Mouse (Mus musculus): Measurements from ENCODE around the gene Gm17304. TPM values are rescaled to one million over a fixed set of nuclear protein-coding genes. Genes with fewer than 3 reads are reported as not detected.

Gene Gm17304
- not detected in 2 replicates for polyA plus RNA-seq (2015; fragmentation: Nextera tagmentation; extraction: Ambion mirVana)

- no peak for ATAC-seq (ENCODE audit: low FRiP score)
- Histone ChIP-seq H3K4me1 (replicated peaks) (no peaks in the 10 kb centered on the region; the same call in 1 of the 2 replicates), H3K27ac (no peak within 1 kb of the TSS), H3K27me3 (no peaks in the 10 kb centered on the region), H3K9me3 (no peaks in the 10 kb centered on the region), H3K36me3 (peaks cover 12% of the 10 kb centered on the region), H3K9ac (no peak within 1 kb of the TSS), H3K4me2 (no peak within 1 kb of the TSS), H3K4me3 (no peak within 1 kb of the TSS)
- WGBS, result 88% methylated on average over 4 of the region's 4 CpGs
These were observed at the start of gene Gm17304 for GRCm38 (mm10) chr5:106608798-106609197. Gene Gm17304, plus strand, starts transcription at chr5:106609098.

- peak overlapping the region; percentile 1 for H3K27ac ChIP-seq
- WGBS, result 2% methylated on average over 39 of the region's 40 CpGs
- peak overlapping the region; percentile 65 for H3K4me2 ChIP-seq
- peak; percentile 62 for ATAC-seq (ENCODE audit: low FRiP score)
- H3K36me3 ChIP-seq, result no peaks in the 10 kb centered on the region
- peaks cover 94% of the 10 kb centered on the region for H3K27me3 ChIP-seq
- peaks cover 46% of the 10 kb centered on the region for H3K4me1 ChIP-seq (replicated peaks)
- no peaks in the 10 kb centered on the region for H3K9me3 ChIP-seq
- peak overlapping the region; percentile 33 for H3K4me3 ChIP-seq
- peak overlapping the region; percentile 62 for H3K9ac ChIP-seq
These were observed 48.0 kb upstream of the Gm17304 start for GRCm38 (mm10) chr5:106560631-106561498.

- WGBS, result 15% methylated on average over 8 of the region's 8 CpGs
- Histone ChIP-seq H3K4me1 (replicated peaks) (peaks cover 48% of the 10 kb centered on the region), H3K36me3 (no peaks in the 10 kb centered on the region), H3K4me3 (peak overlapping the region; percentile 33), H3K27me3 (peaks cover 98% of the 10 kb centered on the region), H3K4me2 (peak overlapping the region; percentile 65), H3K9ac (peak overlapping the region; percentile 62), H3K27ac (no peak overlapping the region), H3K9me3 (no peaks in the 10 kb centered on the region)
- ATAC-seq (ENCODE audit: low FRiP score), result no peak
These were observed 47.4 kb upstream of the Gm17304 start for GRCm38 (mm10) chr5:106561499-106561822.

- no peak overlapping the region for H3K4me2 ChIP-seq
- H3K9ac ChIP-seq, result no peak overlapping the region
- no peak for ATAC-seq (ENCODE audit: low FRiP score)
- H3K9me3 ChIP-seq, result no peaks in the 10 kb centered on the region
- no peaks in the 10 kb centered on the region for H3K36me3 ChIP-seq
- 60% methylated on average over 6 of the region's 6 CpGs for WGBS
- peaks cover 97% of the 10 kb centered on the region for H3K27me3 ChIP-seq
- H3K4me3 ChIP-seq, result no peak overlapping the region
- peaks cover 16% of the 10 kb centered on the region for H3K4me1 ChIP-seq (replicated peaks)
- H3K27ac ChIP-seq, result no peak overlapping the region
These were observed 42.9 kb upstream of the Gm17304 start for GRCm38 (mm10) chr5:106566025-106566424.

- WGBS, result 9% methylated on average over 32 of the region's 55 CpGs
These were observed 34.9 kb upstream of the Gm17304 start for GRCm38 (mm10) chr5:106573742-106574559.

GRCm38 (mm10) chr5:106574560-106574946, 34.3 kb upstream of the Gm17304 start:
- WGBS, result 1% methylated on average over 33 of the region's 45 CpGs
- no peaks in the 10 kb centered on the region for H3K36me3 ChIP-seq
- H3K27ac ChIP-seq, result no peak overlapping the region
- no peaks in the 10 kb centered on the region for H3K9me3 ChIP-seq
- H3K27me3 ChIP-seq, result peaks cover 78% of the 10 kb centered on the region
- ATAC-seq (ENCODE audit: low FRiP score), result peak; percentile 92
- peak overlapping the region; percentile 55 for H3K4me3 ChIP-seq
- H3K4me2 ChIP-seq, result peak overlapping the region; percentile 93
- H3K9ac ChIP-seq, result peak overlapping the region; percentile 77
- peaks cover 21% of the 10 kb centered on the region for H3K4me1 ChIP-seq (replicated peaks)

More at GRCm38 (mm10) chr5:106573742-106574559, 34.9 kb upstream of the Gm17304 start:
- peak; percentile 77 for ATAC-seq (ENCODE audit: low FRiP score)
- Histone ChIP-seq H3K4me3 (peak overlapping the region; percentile 55), H3K9ac (peak overlapping the region; percentile 77), H3K4me1 (replicated peaks) (peaks cover 21% of the 10 kb centered on the region), H3K4me2 (peak overlapping the region; percentile 93), H3K27ac (no peak overlapping the region), H3K27me3 (peaks cover 79% of the 10 kb centered on the region), H3K36me3 (no peaks in the 10 kb centered on the region), H3K9me3 (no peaks in the 10 kb centered on the region)

GRCm38 (mm10) chr5:106575098-106575497, 33.8 kb upstream of the Gm17304 start:
- no peak overlapping the region for H3K9ac ChIP-seq

GRCm38 (mm10) chr5:106577237-106577888, 31.5 kb upstream of the Gm17304 start:
- Histone ChIP-seq H3K27me3 (peaks cover 76% of the 10 kb centered on the region), H3K4me1 (replicated peaks) (peaks cover 21% of the 10 kb centered on the region), H3K4me3 (no peak overlapping the region), H3K36me3 (no peaks in the 10 kb centered on the region), H3K9ac (no peak overlapping the region), H3K4me2 (no peak overlapping the region), H3K27ac (no peak overlapping the region), H3K9me3 (no peaks in the 10 kb centered on the region)
- 42% methylated on average over 9 of the region's 9 CpGs for WGBS
- peak; percentile 55 for ATAC-seq (ENCODE audit: low FRiP score)

More at GRCm38 (mm10) chr5:106575098-106575497, 33.8 kb upstream of the Gm17304 start:
- no peak for ATAC-seq (ENCODE audit: low FRiP score)
- Histone ChIP-seq H3K4me3 (peak overlapping the region; percentile 55), H3K27ac (no peak overlapping the region), H3K4me1 (replicated peaks) (peaks cover 21% of the 10 kb centered on the region), H3K36me3 (no peaks in the 10 kb centered on the region), H3K4me2 (peak overlapping the region; percentile 93), H3K9me3 (no peaks in the 10 kb centered on the region), H3K27me3 (peaks cover 78% of the 10 kb centered on the region)
- WGBS, result 29% methylated on average over 4 of the region's 4 CpGs

GRCm38 (mm10) chr5:106580943-106581342, 28.0 kb upstream of the Gm17304 start:
- Histone ChIP-seq H3K4me2 (no peak overlapping the region), H3K4me3 (no peak overlapping the region), H3K27ac (no peak overlapping the region), H3K9ac (no peak overlapping the region), H3K27me3 (peaks cover 55% of the 10 kb centered on the region), H3K9me3 (no peaks in the 10 kb centered on the region), H3K4me1 (replicated peaks) (peaks cover 6% of the 10 kb centered on the region), H3K36me3 (no peaks in the 10 kb centered on the region)
- 76% methylated on average over 7 of the region's 7 CpGs for WGBS
- no peak for ATAC-seq (ENCODE audit: low FRiP score)

GRCm38 (mm10) chr5:106589006-106589405, 19.9 kb upstream of the Gm17304 start:
- WGBS, result 94% methylated on average over 9 of the region's 9 CpGs
- Histone ChIP-seq H3K9me3 (no peaks in the 10 kb centered on the region), H3K4me3 (no peak overlapping the region), H3K4me1 (replicated peaks) (no peaks in the 10 kb centered on the region), H3K27ac (no peak overlapping the region), H3K9ac (no peak overlapping the region), H3K4me2 (no peak overlapping the region), H3K27me3 (0 out of 2 replicates have a peak, but pooled peaks cover 7% of the 10 kb centered on the region), H3K36me3 (peaks cover 26% of the 10 kb centered on the region)
- no peak for ATAC-seq (ENCODE audit: low FRiP score)

GRCm38 (mm10) chr5:106589670-106590069, 19.2 kb upstream of the Gm17304 start:
- WGBS, result 92% methylated on average over 11 of the region's 11 CpGs
- H3K9me3 ChIP-seq, result no peaks in the 10 kb centered on the region
- H3K27ac ChIP-seq, result no peak overlapping the region
- no peak overlapping the region for H3K4me3 ChIP-seq
- no peak overlapping the region for H3K4me2 ChIP-seq
- H3K9ac ChIP-seq, result no peak overlapping the region
- 0 out of 2 replicates have a peak, but pooled peaks cover under 1% of the 10 kb centered on the region for H3K27me3 ChIP-seq
- no peaks in the 10 kb centered on the region for H3K4me1 ChIP-seq (replicated peaks)
- ATAC-seq (ENCODE audit: low FRiP score), result no peak
- peaks cover 26% of the 10 kb centered on the region for H3K36me3 ChIP-seq

- 86% methylated on average over 5 of the region's 5 CpGs for WGBS
- H3K4me3 ChIP-seq, result no peak overlapping the region
- no peak overlapping the region for H3K27ac ChIP-seq
- no peaks in the 10 kb centered on the region for H3K9me3 ChIP-seq
- no peak overlapping the region for H3K4me2 ChIP-seq
- no peak overlapping the region for H3K9ac ChIP-seq
- ATAC-seq (ENCODE audit: low FRiP score), result no peak
- H3K4me1 ChIP-seq (replicated peaks), result no peaks in the 10 kb centered on the region
- H3K36me3 ChIP-seq, result peaks cover 31% of the 10 kb centered on the region
- no peaks in the 10 kb centered on the region for H3K27me3 ChIP-seq
These were observed 18.2 kb upstream of the Gm17304 start for GRCm38 (mm10) chr5:106590686-106591085.
